Mouse (Mus musculus): ENCODE results near the gene Fem1a.

DNA sequence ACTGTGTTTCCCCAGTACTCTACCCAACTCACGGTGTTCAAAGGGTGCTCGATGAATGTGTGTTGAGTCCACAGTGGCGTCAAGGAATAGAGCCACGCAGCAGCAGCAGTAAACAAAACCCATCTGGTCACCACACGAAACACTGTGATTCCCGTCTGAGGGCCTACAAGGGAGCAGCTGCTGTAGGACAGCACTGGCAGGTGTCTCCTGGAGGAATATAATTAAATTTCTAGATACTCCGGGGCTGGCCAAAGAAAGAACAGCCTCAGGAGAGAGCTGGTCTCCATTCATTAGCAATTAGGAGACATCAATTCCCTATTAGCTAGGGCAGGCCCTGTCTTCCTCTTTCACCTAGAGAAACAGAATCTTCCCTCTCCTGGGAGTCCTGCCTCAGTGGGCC lies 11.0 kb upstream of the Fem1a start:
- no peak for TF ChIP-seq CTCF (IDR thresholded peaks at IDR 0.05; ENCODE audit: low read depth)
- TF ChIP-seq EP300 (IDR thresholded peaks at IDR 0.05; ENCODE audit: low read depth), result no peak
